Mouse (Mus musculus): Measurements from ENCODE around the gene Olfr1042. TPM values are rescaled to one million over a fixed set of nuclear protein-coding genes. Genes with fewer than 3 reads are reported as not detected.
"Not testable (repeated sequence)": the region's sequence is repeated elsewhere in the genome, so short reads cannot be mapped to it uniquely, and the experiment has no call there.

The Olfr1042 gene
- polyA plus RNA-seq (2014; fragmentation: Nextera tagmentation; extraction: Ambion mirVana): not detected in 2 replicates

DNA sequence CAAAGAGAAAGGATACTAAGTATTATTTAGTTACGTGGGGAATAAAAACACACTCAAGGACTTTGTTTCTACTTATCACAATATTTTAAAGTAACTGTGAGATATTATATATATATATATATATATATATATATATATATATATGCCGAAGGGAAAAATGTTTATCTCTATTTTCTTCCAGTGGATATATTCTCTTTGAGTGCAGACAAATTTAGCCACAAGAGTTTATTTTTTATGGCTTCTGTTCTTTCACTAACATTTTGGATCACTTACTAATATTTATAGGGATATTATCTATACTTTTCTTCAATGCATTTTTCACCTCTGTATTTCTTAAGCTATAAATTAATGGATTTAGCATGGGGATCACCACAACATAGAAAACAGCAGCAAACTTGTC lies at the start of gene Olfr1042:
Olfr1042 (minus strand) TSS at position 101 of the 400 bp plus-strand sequence.
- no peak within 1 kb of the TSS for H3K4me2 ChIP-seq (ENCODE audit: low read depth)
- H3K4me3 ChIP-seq (ENCODE audit: low read depth, low read length): no peak within 1 kb of the TSS
- ATAC-seq (ENCODE audit: insufficient read depth, low FRiP score, low TSS enrichment): no peak
- no peaks in the 10 kb centered on the region for H3K27me3 ChIP-seq (ENCODE audit: control insufficient read depth, insufficient read depth, low read length)
- H3K4me1 ChIP-seq (ENCODE audit: control insufficient read depth, insufficient read depth, low read length): no peaks in the 10 kb centered on the region
- H3K36me3 ChIP-seq (ENCODE audit: control insufficient read depth, insufficient read depth, low read length): no peaks in the 10 kb centered on the region
- H3K9ac ChIP-seq (ENCODE audit: low read length): no peak within 1 kb of the TSS
- H3K9me3 ChIP-seq (ENCODE audit: control insufficient read depth, low read length): no peaks in the 10 kb centered on the region
- no peak within 1 kb of the TSS for H3K27ac ChIP-seq (ENCODE audit: low read depth, low read length)
- WGBS: 92% methylated on average over 2 of the region's 2 CpGs
- no peak for DNase-seq (ENCODE audit: low spot score)

DNA sequence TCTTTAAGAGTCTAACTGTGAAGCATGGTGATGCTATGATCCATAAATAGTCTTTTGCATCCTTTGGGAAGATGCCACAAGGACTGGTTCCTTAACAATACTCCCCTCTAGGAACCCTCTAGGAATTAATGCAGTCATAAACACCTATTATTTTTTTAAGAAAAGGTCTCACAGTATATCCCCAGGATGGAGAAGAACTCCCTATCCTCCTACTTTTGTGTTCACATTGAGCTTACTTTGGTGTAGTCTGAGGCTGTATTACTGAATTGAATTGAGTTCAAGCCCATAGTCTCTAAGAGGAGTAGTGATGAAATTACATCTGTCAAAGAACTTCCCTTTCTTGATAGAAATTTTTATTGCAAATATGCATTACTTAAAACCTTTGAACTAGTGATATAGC lies 41.3 kb upstream of the Olfr1042 start, which contains the start of gene Olfr1045:
Olfr1045 (minus strand) TSS at position 101 of the 400 bp plus-strand sequence.
- H3K4me3 ChIP-seq (ENCODE audit: low read depth, low read length): no peak within 1 kb of the TSS
- no peaks in the 10 kb centered on the region for H3K4me1 ChIP-seq (ENCODE audit: control insufficient read depth, insufficient read depth, low read length)
- H3K9me3 ChIP-seq (ENCODE audit: control insufficient read depth, low read length): no peaks in the 10 kb centered on the region
- H3K27me3 ChIP-seq (ENCODE audit: control insufficient read depth, insufficient read depth, low read length): no peaks in the 10 kb centered on the region
- H3K4me2 ChIP-seq (ENCODE audit: low read depth): no peak within 1 kb of the TSS
- H3K36me3 ChIP-seq (ENCODE audit: control insufficient read depth, insufficient read depth, low read length): no peaks in the 10 kb centered on the region
- no peak within 1 kb of the TSS for H3K9ac ChIP-seq (ENCODE audit: low read length)
- H3K27ac ChIP-seq (ENCODE audit: low read depth, low read length): no peak within 1 kb of the TSS
- DNase-seq (ENCODE audit: low spot score) (no peak), ATAC-seq (ENCODE audit: insufficient read depth, low FRiP score, low TSS enrichment) (no peak)

DNA sequence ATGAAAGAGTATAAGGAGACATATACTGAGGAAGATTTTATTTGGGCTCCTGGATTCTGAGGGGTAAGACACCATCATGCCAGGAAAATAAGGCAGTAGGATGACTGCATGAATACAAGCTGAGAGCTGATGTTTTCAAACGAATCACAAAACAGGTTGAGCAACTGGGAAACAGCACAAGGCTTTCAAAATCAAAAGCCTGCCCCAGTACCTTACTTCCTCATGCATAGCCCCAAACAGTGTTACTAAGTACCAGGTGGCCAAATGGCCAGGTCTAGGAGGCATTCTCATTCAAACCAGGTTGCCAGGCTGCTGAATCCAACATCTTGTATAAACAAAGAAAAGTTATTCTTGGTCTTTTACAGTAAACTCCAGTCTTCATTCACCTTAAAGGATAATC lies 34.2 kb upstream of the Olfr1042 start:
- DNase-seq (ENCODE audit: low spot score): no peak
- 57% methylated on average over 1 of the region's 1 CpGs for WGBS
- Histone ChIP-seq H3K4me3 (ENCODE audit: low read depth, low read length) (no peak overlapping the region), H3K4me2 (ENCODE audit: low read depth) (no peak overlapping the region), H3K9me3 (ENCODE audit: control insufficient read depth, low read length) (no peaks in the 10 kb centered on the region), H3K36me3 (ENCODE audit: control insufficient read depth, insufficient read depth, low read length) (no peaks in the 10 kb centered on the region), H3K27ac (ENCODE audit: low read depth, low read length) (no peak overlapping the region), H3K4me1 (ENCODE audit: control insufficient read depth, insufficient read depth, low read length) (no peaks in the 10 kb centered on the region), H3K27me3 (ENCODE audit: control insufficient read depth, insufficient read depth, low read length) (no peaks in the 10 kb centered on the region), H3K9ac (ENCODE audit: low read length) (no peak overlapping the region)
- no peak for ATAC-seq (ENCODE audit: insufficient read depth, low FRiP score, low TSS enrichment)

DNA sequence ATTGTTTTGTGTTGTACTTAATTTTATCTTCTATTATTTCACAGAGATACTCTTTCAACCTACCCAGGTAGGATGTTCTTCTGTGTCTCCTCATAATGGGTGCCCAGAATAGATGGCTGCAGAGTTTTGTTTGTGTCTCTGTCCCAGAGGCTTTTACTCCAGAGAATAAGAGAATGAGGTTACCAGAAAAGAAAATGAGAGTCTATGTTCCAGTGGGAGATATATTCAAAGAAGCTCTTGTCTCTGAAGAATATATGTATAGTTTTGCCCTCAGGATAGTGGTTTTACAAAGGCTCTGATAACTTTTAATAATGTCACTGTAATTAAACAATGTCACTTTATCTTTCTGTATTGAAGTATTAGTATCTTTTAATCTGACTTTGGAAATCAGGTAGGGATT lies 23.9 kb upstream of the Olfr1042 start, which contains the start of gene Olfr52:
Olfr52 (minus strand) TSS at position 101 of the 400 bp plus-strand sequence.
- H3K27ac ChIP-seq (ENCODE audit: low read depth, low read length): no peak within 1 kb of the TSS
- no peaks in the 10 kb centered on the region for H3K27me3 ChIP-seq (ENCODE audit: control insufficient read depth, insufficient read depth, low read length)
- H3K4me1 ChIP-seq (ENCODE audit: control insufficient read depth, insufficient read depth, low read length): no peaks in the 10 kb centered on the region
- H3K9ac ChIP-seq (ENCODE audit: low read length): no peak within 1 kb of the TSS
- no peak for DNase-seq (ENCODE audit: low spot score)
- no peaks in the 10 kb centered on the region for H3K9me3 ChIP-seq (ENCODE audit: control insufficient read depth, low read length)
- no peak within 1 kb of the TSS for H3K4me2 ChIP-seq (ENCODE audit: low read depth)
- no peak for ATAC-seq (ENCODE audit: insufficient read depth, low FRiP score, low TSS enrichment)
- no peak within 1 kb of the TSS for H3K4me3 ChIP-seq (ENCODE audit: low read depth, low read length)
- H3K36me3 ChIP-seq (ENCODE audit: control insufficient read depth, insufficient read depth, low read length): no peaks in the 10 kb centered on the region

DNA sequence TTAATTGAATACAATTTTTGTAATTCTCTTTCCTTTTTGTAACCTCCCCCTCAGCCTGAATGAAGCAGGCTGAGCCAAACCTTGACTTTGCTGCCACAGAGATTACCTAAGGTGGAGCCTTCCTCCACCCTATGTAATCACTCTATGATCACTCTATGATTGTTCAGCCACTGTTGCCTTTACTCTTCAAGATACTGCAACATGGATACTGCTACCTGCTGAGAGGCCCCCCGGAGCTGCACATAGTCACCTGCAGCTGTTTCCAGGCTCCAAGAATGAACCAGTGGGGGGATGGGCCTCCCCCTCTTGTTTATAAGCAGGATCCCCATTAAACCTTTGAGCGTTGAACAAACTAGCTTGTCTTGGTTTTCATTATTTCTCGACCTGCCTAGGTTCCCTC lies 18.3 kb upstream of the Olfr1042 start:
- no peak overlapping the region for H3K4me3 ChIP-seq (ENCODE audit: low read depth, low read length)

DNA sequence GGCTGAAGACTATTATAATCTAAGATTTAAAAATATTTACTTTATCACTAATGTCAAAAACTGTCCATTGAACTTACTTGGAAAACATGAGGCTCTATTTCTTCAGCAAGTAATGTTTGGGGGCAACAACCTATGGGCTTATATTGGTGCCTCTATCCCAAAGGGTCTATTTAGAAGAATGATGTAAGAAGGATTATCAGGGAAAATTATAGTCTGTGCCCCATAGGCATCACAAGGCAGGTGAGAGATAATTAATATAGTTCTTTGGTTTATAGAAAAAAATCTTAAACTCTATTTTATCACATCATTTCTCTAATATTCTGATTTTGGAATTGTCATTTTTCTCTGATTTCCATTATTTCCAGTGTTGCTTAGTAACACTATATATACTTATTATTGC lies 16.1 kb upstream of the Olfr1042 start, which contains the start of gene Olfr1044:
Olfr1044 (minus strand) TSS at position 101 of the 400 bp plus-strand sequence.
- Histone ChIP-seq H3K9ac (ENCODE audit: low read length) (no peak within 1 kb of the TSS), H3K9me3 (ENCODE audit: control insufficient read depth, low read length) (no peaks in the 10 kb centered on the region), H3K27ac (ENCODE audit: low read depth, low read length) (no peak within 1 kb of the TSS), H3K36me3 (ENCODE audit: control insufficient read depth, insufficient read depth, low read length) (no peaks in the 10 kb centered on the region), H3K4me1 (ENCODE audit: control insufficient read depth, insufficient read depth, low read length) (no peaks in the 10 kb centered on the region), H3K4me2 (ENCODE audit: low read depth) (no peak within 1 kb of the TSS), H3K27me3 (ENCODE audit: control insufficient read depth, insufficient read depth, low read length) (no peaks in the 10 kb centered on the region), H3K4me3 (ENCODE audit: low read depth, low read length) (no peak within 1 kb of the TSS)
- no peak for DNase-seq (ENCODE audit: low spot score)
- ATAC-seq (ENCODE audit: insufficient read depth, low FRiP score, low TSS enrichment): no peak

More for the DNA sequence above, 18.3 kb upstream of the Olfr1042 start:
- ATAC-seq (ENCODE audit: insufficient read depth, low FRiP score, low TSS enrichment) (no peak), DNase-seq (ENCODE audit: low spot score) (no peak)
- no peak overlapping the region for H3K4me2 ChIP-seq (ENCODE audit: low read depth)
- no peaks in the 10 kb centered on the region for H3K4me1 ChIP-seq (ENCODE audit: control insufficient read depth, insufficient read depth, low read length)
- H3K9ac ChIP-seq (ENCODE audit: low read length): no peak overlapping the region
- H3K27me3 ChIP-seq (ENCODE audit: control insufficient read depth, insufficient read depth, low read length): no peaks in the 10 kb centered on the region
- no peaks in the 10 kb centered on the region for H3K36me3 ChIP-seq (ENCODE audit: control insufficient read depth, insufficient read depth, low read length)
- H3K27ac ChIP-seq (ENCODE audit: low read depth, low read length): no peak overlapping the region
- H3K9me3 ChIP-seq (ENCODE audit: control insufficient read depth, low read length): no peaks in the 10 kb centered on the region
- 92% methylated on average over 3 of the region's 3 CpGs for WGBS

DNA sequence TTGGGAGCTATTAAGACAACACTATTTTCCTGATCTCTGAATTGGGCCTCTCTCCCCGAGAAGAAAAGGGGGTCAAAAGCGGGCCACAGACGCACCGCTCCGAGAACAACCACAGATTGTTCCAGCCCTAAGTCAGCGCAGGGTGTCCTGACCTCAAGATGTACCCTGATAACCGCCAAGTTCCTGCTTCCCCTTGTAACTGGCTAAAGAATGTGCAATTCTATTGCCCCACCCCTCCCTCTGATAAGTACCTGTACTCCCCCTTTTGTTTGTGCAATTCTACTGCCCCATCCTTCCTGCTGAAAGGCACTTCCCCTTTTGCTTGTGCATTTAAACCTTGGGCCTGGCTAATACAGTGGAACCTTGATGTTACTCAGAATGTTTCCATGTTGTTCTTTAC lies 13.8 kb upstream of the Olfr1042 start:
- DNase-seq (ENCODE audit: low spot score); H3K4me1 ChIP-seq (ENCODE audit: control insufficient read depth, insufficient read depth, low read length); H3K36me3 ChIP-seq (ENCODE audit: control insufficient read depth, insufficient read depth, low read length); H3K27me3 ChIP-seq (ENCODE audit: control insufficient read depth, insufficient read depth, low read length); ATAC-seq (ENCODE audit: insufficient read depth, low FRiP score, low TSS enrichment); H3K9me3 ChIP-seq (ENCODE audit: control insufficient read depth, low read length); H3K4me2 ChIP-seq (ENCODE audit: low read depth); H3K27ac ChIP-seq (ENCODE audit: low read depth, low read length); H3K4me3 ChIP-seq (ENCODE audit: low read depth, low read length); H3K9ac ChIP-seq (ENCODE audit: low read length): not testable (repeated sequence)
- WGBS: 86% methylated on average over 7 of the region's 7 CpGs

DNA sequence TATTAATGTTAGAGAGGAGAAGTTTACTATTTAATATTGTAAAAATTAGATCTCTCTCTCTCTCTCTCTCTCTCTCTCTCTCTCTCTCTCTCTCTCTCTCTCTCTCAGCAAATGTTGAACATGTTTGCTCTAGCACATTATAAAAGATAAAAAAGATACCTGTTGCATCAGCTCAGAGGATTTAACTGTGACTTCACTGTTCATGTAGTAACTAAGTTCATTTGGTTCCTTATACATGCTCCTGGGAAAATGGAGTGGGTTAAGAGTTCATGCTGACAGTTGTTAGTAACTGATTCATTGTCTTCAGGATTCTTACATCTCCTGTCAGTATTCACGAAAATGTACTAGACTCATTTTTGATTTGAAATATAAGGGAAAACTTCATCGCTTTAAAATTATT lies 5.8 kb upstream of the Olfr1042 start, which contains the start of gene Olfr1043:
Olfr1043 (minus strand) TSS at position 101 of the 400 bp plus-strand sequence.
- no peak within 1 kb of the TSS for H3K27ac ChIP-seq (ENCODE audit: low read depth, low read length)
- WGBS: 94% methylated on average over 2 of the region's 2 CpGs
- no peak within 1 kb of the TSS for H3K9ac ChIP-seq (ENCODE audit: low read length)
- no peak within 1 kb of the TSS for H3K4me2 ChIP-seq (ENCODE audit: low read depth)
- H3K4me3 ChIP-seq (ENCODE audit: low read depth, low read length): no peak within 1 kb of the TSS
- no peaks in the 10 kb centered on the region for H3K27me3 ChIP-seq (ENCODE audit: control insufficient read depth, insufficient read depth, low read length)
- DNase-seq (ENCODE audit: low spot score): no peak
- no peaks in the 10 kb centered on the region for H3K36me3 ChIP-seq (ENCODE audit: control insufficient read depth, insufficient read depth, low read length)
- H3K9me3 ChIP-seq (ENCODE audit: control insufficient read depth, low read length): no peaks in the 10 kb centered on the region
- no peaks in the 10 kb centered on the region for H3K4me1 ChIP-seq (ENCODE audit: control insufficient read depth, insufficient read depth, low read length)
- no peak for ATAC-seq (ENCODE audit: insufficient read depth, low FRiP score, low TSS enrichment)

DNA sequence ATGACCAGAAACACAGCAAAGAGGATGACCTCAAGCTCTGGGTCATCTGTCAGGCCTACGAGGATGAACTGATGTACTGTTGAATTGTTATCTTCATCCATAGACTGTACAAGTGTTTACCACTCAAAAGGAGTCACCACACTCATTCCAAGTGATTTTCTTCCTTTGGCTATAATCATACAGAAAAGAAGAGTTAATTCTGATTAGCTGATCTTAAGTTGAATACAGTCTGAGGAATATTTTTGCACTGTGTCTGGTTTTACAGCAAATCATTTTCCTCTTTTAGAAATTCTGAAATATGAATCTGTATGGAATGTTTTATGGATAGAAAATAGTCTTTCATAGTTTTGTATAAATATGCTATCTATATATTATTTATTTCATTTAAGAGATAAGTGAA lies 15.0 kb downstream of the Olfr1042 start, which contains the start of gene Olfr1040:
Olfr1040 (minus strand) TSS at position 101 of the 400 bp plus-strand sequence.
- Histone ChIP-seq H3K27ac (ENCODE audit: low read depth, low read length) (no peak within 1 kb of the TSS), H3K4me1 (ENCODE audit: control insufficient read depth, insufficient read depth, low read length) (no peaks in the 10 kb centered on the region), H3K36me3 (ENCODE audit: control insufficient read depth, insufficient read depth, low read length) (no peaks in the 10 kb centered on the region), H3K4me2 (ENCODE audit: low read depth) (no peak within 1 kb of the TSS), H3K9ac (ENCODE audit: low read length) (no peak within 1 kb of the TSS), H3K9me3 (ENCODE audit: control insufficient read depth, low read length) (no peaks in the 10 kb centered on the region), H3K27me3 (ENCODE audit: control insufficient read depth, insufficient read depth, low read length) (no peaks in the 10 kb centered on the region), H3K4me3 (ENCODE audit: low read depth, low read length) (no peak within 1 kb of the TSS)
- ATAC-seq (ENCODE audit: insufficient read depth, low FRiP score, low TSS enrichment): no peak
- no peak for DNase-seq (ENCODE audit: low spot score)
- 91% methylated on average over 1 of the region's 1 CpGs for WGBS
